Mouse (Mus musculus): ENCODE measurements at regions not wholly inside any gene's neighbourhood (a gene's known extent, or its start where the extent isn't known, plus 50 kb on each side); places are given as distances from the start of the nearest gene placed in this dataset.

DNA sequence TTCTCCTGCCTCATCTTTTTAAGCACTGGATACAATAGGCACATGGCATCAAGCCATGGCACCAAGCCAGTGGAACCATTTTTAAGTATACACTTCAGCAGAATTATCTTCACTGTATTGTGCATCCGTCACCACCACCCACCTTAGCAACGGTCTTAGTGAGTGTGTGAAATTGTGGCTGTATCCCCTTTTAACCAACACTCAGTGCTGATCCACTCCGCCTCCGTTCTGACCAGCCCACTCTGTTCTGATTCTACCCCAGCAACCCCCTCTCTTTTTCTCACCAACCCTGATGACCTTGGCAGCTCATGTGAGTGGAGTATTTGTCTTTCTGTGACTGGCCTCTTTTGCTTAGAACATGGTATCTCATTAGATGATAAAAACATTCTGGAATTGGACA lies 662.2 kb downstream of the Zfp706 start:
- peak in 1 of 2 experiments; percentile 28 for DNase-seq

DNA sequence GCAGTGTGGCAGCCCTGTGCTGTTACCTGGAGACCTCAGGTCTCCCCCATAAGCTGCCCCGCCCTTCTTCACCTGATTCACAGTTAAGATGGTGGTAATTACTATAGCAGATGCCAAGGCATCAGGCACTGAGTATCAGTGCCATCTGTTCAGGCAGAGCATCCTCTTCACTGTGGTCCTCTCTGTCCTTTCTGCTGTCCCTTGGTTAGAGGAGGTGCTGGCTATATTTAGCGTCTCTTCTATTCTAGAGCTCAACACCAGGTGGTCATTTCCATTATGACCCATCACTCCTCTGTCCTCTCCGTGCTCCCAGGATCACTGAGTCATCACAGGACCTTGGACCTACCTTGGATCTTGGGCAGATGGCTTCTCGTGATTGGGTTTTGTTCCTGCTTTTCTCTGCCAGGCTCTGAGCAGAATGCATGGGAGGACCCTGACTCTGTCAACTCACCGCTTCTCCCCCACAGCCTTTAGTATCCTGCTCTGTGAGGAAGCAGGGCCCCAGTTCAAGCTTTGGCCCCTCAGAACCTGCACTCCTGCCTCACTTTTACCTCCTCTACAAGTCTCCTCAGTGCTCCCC lies 667.5 kb downstream of the Zfp706 start:
- peak; percentile 69 to 73 for DNase-seq

DNA sequence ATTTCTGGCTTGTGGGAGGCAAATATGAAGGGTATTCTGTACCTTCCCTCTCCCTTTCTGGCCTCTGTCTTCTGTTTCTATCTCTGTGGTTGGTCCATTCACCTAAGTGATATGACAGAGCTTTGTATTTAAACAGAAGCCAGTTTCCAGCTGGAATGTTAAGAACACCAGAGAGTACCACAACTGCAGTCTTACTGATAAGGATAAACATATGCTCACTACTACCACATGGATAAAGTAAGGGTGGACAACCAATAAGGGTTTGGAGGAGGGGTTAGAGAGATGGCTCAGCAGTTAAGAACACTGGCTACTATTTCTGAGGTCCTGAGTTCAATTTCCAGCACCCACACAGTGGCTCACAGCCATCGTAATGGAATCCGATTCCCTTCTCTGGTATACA lies 668.8 kb downstream of the Zfp706 start:
- DNase-seq = no peak

DNA sequence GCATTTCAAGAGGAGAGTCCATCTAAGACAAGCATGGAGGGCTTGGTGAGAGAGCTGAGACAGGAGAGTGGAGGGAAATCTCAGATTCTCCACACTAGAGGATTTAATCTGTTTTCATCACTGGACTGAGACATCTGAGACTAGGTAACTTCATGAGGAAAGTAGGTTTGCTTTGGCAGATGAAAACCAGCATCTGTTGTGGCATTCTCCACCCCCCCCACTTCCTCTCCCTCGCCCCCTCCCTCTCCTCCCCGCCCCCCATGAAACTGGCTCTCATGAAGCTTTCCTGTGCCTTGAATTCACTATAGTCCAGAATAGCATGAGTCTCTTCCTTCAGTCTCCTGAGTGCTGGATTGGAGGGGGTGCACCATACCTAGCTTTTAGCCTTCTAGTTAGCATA lies 670.7 kb downstream of the Zfp706 start:
- no peak for DNase-seq

DNA sequence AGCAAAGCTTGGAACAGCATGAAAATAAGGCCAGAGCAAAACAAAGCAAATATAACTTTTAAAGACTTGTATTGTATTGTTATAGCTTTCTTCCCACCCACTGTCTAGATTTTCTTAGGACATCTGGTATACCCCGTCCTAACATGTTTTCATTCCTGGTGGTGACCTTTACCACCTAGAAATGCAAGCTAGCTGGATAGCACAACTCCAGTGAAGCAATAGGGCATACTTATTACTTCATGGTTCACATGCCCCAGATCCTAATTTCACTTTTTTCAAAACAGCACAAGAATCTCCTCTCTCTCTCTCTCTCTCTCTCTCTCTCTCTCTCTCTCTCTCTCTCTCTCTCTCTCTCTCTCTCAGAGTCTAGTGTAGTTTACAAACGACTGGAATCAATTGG lies 672.5 kb downstream of the Zfp706 start:
- DNase-seq = no peak

DNA sequence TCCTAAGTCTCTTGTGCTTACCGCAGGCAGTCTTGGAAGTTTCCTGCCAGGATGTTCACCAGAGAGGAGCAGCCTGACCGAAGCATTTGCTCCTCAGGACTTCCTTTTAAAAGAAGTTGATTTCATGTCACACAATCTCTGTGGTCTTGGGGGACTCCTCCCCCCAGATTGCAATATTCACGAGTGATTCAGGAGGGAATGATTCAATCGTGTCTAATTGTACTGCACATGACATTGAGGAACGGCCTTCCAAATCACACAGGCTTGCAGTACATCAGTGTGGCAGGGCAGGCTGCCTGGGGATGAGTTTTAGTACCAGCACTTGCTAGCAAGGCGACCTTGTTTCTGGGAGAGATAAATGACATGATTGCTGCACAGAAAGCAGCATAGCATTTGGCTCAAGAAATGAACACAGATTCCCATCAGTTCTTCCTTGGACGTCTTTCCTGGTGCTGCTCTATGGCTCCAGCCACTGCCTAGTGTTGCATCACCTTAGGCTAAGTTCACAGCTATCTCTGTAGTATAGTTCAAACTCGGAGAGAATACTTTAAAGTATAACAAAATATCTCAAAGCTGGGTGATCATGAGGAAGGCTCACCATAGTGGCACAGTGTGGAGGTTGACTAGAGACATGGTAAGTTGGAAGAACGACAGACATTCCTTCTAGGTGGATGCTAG lies 673.0 kb downstream of the Zfp706 start:
- DNase-seq = no peak

DNA sequence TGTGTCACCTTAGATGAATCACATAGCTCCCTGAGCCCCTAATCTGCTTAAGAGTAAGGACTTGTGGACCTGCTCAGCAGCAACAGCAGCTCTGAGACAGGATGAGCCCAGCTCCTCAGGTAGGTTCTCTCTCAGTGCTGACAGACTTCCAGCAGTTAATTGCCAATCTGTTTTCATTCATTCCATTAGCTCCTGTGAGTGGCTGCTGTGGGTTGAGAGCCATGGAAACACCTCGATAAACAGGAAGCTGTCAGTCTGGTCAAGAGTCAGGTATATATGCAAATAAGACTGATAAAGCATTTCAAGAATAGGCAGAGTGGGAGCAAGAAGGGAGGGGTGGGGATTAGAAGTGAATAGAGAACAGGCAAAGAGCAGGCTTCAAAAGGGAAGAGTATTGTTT lies 673.7 kb downstream of the Zfp706 start:
- DNase-seq = peak in 1 of 2 experiments; percentile 21

DNA sequence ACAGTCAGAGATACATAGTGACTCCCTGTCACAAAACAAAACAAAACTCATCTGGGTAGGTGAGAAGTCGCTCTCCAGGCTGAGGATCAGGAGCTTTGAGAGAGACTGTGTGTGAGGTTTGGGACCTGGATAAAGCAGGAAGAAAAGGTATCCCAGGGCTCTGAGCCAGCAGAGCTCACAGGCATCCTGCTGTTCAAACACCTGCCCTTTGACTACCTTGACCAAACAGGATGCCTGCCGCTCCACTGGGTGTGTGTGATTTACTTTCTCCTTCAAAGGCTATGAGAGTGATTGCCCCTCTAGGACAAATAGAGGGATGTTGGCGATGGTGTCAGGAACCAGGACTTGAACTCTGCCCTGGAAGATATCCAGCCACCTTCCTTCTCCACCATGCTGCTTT lies 674.3 kb downstream of the Zfp706 start:
- DNase-seq = peak; percentile 64 to 80
